Mouse (Mus musculus) C3H10T1/2 (cell line): ENCODE measurements around the gene Olfr1342. TPM values are rescaled to one million over a fixed set of nuclear protein-coding genes. Genes with fewer than 3 reads are reported as not detected.

Experiments
- polyA plus RNA-seq, 2 experiments: library from polyadenylated mRNA; unstranded; fragments of >200 nt; fragmentation: generic; extraction: Trizol; gene quantifications; one replicate each; pipeline ENCODE4 v1.2.1; 2012; ENCODE audit warnings: missing spikeins in 2 of 2

The Olfr1342 gene
- not detected for polyA plus RNA-seq

GRCm38 (mm10) chr4:118692412-118692973, at the start of gene Olfr1342:
Gene Olfr1342, minus strand, starts transcription at chr4:118692756.

DNA sequence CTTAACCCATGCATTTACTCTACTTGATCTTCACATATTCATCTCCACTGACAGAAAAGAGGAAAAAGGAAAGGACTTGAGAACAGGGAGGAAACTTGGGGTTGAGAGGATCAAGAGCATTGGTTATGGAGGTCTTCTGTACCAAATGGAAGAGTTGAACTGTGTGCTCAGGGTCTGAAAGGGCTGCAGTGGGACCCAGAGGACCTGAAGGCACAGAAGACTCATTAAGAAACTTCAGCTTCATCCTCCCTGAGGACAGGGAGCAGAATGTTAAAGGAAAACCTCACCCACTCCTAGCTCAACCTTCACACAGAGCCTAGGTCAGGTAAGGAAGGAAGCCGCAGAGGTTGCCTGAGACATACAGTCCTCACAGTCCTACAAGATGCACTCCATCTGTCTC, 39.3 kb upstream of the Olfr1342 start, which contains the start of gene Olfr1339:
Olfr1339 (plus strand) TSS at position 301 of the 400 bp plus-strand sequence.

DNA sequence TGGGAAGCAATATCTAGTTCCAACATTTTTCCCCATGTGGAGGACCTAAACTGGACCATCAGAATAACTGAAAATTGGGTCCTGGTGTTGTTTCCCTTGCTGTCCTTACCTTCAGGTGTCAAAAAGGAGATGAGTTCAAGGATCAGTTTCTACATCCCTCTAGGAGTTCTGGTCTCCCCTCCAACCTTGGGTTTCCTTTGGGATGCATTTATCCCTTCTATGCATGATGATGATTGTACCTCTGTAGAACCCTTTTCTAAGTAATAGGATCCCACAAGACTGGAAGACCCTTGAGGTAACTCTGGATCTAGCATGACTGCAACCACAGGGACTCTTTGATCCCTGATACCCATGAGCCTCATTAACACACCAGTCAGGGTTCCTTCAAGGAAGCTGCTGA, 27.3 kb upstream of the Olfr1342 start, which contains the start of gene Olfr1340:
Olfr1340 (plus strand) TSS at position 301 of the 400 bp plus-strand sequence.

GRCm38 (mm10) chr4:118703223-118703622, 10.7 kb upstream of the Olfr1342 start, which contains the start of gene Olfr1341:
Gene Olfr1341, plus strand, starts transcription at chr4:118703523.

DNA sequence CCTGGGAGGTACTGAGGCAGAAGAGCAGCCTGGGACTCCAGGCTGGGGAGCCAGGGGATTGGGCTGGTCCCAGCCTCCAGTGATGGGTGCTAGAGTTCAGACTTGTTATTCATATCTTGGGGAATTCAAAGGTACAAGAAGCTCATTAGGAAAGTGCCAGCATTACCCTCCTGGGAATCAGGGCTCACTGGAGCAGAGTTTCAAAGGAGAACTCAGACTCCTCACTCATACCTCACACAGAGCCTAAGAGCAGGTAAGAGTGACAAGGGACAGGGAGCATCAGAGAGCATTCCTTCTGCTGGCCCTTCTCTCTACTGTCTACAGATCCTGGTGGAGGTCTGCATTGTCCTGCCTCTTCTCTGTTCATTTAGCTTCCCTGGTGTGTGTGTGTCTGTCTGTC, 33.9 kb downstream of the Olfr1342 start, which contains the start of gene Olfr62:
Olfr62 (plus strand) TSS at position 301 of the 400 bp plus-strand sequence.

Other genes starting within 250 kb of the Olfr1342 start
- gene Mpl, start 235.2 kb downstream of the Olfr1342 start, polyA plus RNA-seq, result not detected
- not detected for gene Tie1, start 202.7 kb downstream of the Olfr1342 start, polyA plus RNA-seq
- not detected for gene 2610528J11Rik, start 165.8 kb downstream of the Olfr1342 start, polyA plus RNA-seq
- not detected for gene Tmem125, start 148.7 kb downstream of the Olfr1342 start, polyA plus RNA-seq
- gene Cfap57, start 72.0 kb downstream of the Olfr1342 start, polyA plus RNA-seq, result not detected
- gene Ebna1bp2, start 72.0 kb downstream of the Olfr1342 start, polyA plus RNA-seq, result 10 to 100 TPM; 12.5 to 40.3 TPM
- gene Olfr62, start 33.8 kb downstream of the Olfr1342 start, polyA plus RNA-seq, result not detected
- not detected for gene Olfr1341, start 10.8 kb upstream of the Olfr1342 start, polyA plus RNA-seq
- not detected for gene Olfr1340, start 27.4 kb upstream of the Olfr1342 start, polyA plus RNA-seq
- gene Olfr1339, start 39.4 kb upstream of the Olfr1342 start, polyA plus RNA-seq, result not detected
- not detected for gene Olfr1338, start 66.0 kb upstream of the Olfr1342 start, polyA plus RNA-seq
- not detected for gene Olfr1337, start 89.8 kb upstream of the Olfr1342 start, polyA plus RNA-seq
- not detected for gene Olfr1335, start 117.2 kb upstream of the Olfr1342 start, polyA plus RNA-seq
- gene Olfr1333, start 143.5 kb upstream of the Olfr1342 start, polyA plus RNA-seq, result not detected
- gene Olfr1331, start 171.9 kb upstream of the Olfr1342 start, polyA plus RNA-seq, result not detected
- gene Olfr1330, start 195.8 kb upstream of the Olfr1342 start, polyA plus RNA-seq, result under 1 TPM in 1 of 2 experiments, not detected in 1; 0.01 TPM
- not detected for gene Olfr1329, start 224.7 kb upstream of the Olfr1342 start, polyA plus RNA-seq
- not detected for gene Olfr1328, start 245.9 kb upstream of the Olfr1342 start, polyA plus RNA-seq